Mouse (Mus musculus) neural tube, embryonic 15.5 days (tissue): ENCODE measurements around the gene Fsip1. TPM values are rescaled to one million over a fixed set of nuclear protein-coding genes. Genes with fewer than 3 reads are reported as not detected.
"Not testable (repeated sequence)": the region's sequence is repeated elsewhere in the genome, so short reads cannot be mapped to it uniquely, and the experiment has no call there.

Experiments used
- ATAC-seq: fragments of 200-750 bp; cut with Nextera tagmentation; 2 replicates; pipeline ENCODE4 v1.8.0; 2017; ENCODE audit warnings: mild to moderate bottlenecking, moderate TSS enrichment, moderate library complexity; ENCODE audit not compliant: low FRiP score
- H3K27ac ChIP-seq: fragments of 300-500 bp; sonication (generic); replicated peaks from 2 replicates; pipeline ENCODE4 v1.5.1; 2015; ENCODE audit warnings: mild to moderate bottlenecking, inconsistent platforms
- H3K27me3 ChIP-seq: fragments of 300-500 bp; sonication (generic); replicated peaks from 2 replicates; pipeline ENCODE4 v1.6.1; 2015; ENCODE audit warnings: inconsistent platforms
- H3K36me3 ChIP-seq: fragments of 300-500 bp; sonication (generic); 2 replicates; pipeline ENCODE4 v1.6.1; 2015; ENCODE audit warnings: inconsistent platforms
- H3K4me1 ChIP-seq: fragments of 300-500 bp; sonication (generic); 2 replicates; pipeline ENCODE4 v1.6.1; 2015; ENCODE audit warnings: inconsistent platforms
- H3K4me2 ChIP-seq: fragments of 300-500 bp; sonication (generic); 2 replicates; pipeline ENCODE4 v1.6.1; 2015; ENCODE audit warnings: inconsistent platforms, mild to moderate bottlenecking, moderate library complexity
- H3K4me3 ChIP-seq: fragments of 300-500 bp; sonication (generic); replicated peaks from 2 replicates; pipeline ENCODE4 v1.5.1; 2015; ENCODE audit warnings: mild to moderate bottlenecking, inconsistent platforms
- H3K9ac ChIP-seq: fragments of 300-500 bp; sonication (generic); replicated peaks from 2 replicates; pipeline ENCODE4 v1.6.1; 2015; ENCODE audit warnings: mild to moderate bottlenecking, inconsistent platforms
- H3K9me3 ChIP-seq: fragments of 300-500 bp; sonication (generic); replicated peaks from 2 replicates; pipeline ENCODE4 v1.6.1; 2016; ENCODE audit warnings: inconsistent platforms
- WGBS: fragments of 180-500 bp; shearing (Covaris S2); methylation state at CpG from one replicate; pipeline ENCODE4 v1.1.7; 2015; ENCODE audit warnings: mixed read lengths; 5-methylcytosine and 5-hydroxymethylcytosine counted together
- polyA plus RNA-seq: library from polyadenylated mRNA; unstranded; fragments of >200 nt; fragmentation: Nextera tagmentation; extraction: Ambion mirVana; gene quantifications from 2 replicates; pipeline ENCODE4 v1.2.1, GENCODE M21; 2015

Fsip1 gene
- polyA plus RNA-seq, 1 experiment from 2014 or later, result 2.3 TPM

DNA sequence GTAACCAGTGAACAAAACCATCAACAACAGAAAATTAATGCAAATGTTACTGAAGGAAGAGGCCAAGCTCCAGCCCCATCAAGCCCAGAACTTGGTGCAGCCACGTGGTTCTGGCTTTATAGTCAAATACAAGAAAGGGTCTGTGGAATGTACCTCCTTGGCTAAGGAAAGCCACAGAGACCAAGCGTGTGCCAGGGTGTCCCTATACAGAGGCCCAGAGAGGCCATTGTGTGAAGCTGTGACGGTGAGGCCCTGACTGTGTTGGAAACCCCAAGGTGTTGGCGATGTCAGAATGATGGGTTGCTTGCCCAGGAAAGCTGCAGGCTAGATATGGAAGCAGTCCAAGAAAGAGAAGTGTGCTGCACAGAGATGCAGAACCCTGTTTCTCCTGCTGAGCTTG, 89.0 kb downstream of the Fsip1 start:
- Histone ChIP-seq H3K27me3 (no peaks in the 10 kb centered on the region), H3K9me3 (no peaks in the 10 kb centered on the region), H3K27ac (no peak overlapping the region), H3K4me1 (no peaks in the 10 kb centered on the region), H3K4me3 (no peak overlapping the region), H3K9ac (no peak overlapping the region), H3K4me2 (no peak overlapping the region), H3K36me3 (no peaks in the 10 kb centered on the region)
- ATAC-seq, result no peak
- 61% methylated on average over 4 of the region's 4 CpGs for WGBS

DNA sequence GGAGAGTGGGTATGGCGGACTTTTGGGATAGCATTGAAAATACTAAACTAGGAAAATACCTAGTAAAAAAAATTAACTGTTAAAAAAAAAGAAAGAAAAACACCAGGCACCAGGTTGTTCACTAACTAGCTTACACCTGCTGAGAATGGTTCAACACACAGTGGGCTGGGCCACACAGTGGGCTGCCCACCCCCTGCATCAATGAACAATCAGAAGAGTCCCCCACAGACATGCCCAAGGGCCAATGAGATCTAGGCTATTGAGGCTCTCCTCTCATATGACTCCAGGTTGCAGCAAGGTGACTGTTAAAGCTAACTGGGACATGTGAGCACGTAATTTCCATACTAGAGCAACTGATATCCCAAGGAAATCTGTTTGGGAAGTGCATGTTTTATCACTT, 91.1 kb downstream of the Fsip1 start:
- Histone ChIP-seq H3K4me1 (no peaks in the 10 kb centered on the region), H3K4me2 (no peak overlapping the region), H3K36me3 (no peaks in the 10 kb centered on the region), H3K9ac (no peak overlapping the region), H3K27ac (no peak overlapping the region), H3K4me3 (no peak overlapping the region), H3K27me3 (no peaks in the 10 kb centered on the region), H3K9me3 (no peaks in the 10 kb centered on the region)
- no peak for ATAC-seq
- WGBS, result 91% methylated on average over 2 of the region's 2 CpGs

DNA sequence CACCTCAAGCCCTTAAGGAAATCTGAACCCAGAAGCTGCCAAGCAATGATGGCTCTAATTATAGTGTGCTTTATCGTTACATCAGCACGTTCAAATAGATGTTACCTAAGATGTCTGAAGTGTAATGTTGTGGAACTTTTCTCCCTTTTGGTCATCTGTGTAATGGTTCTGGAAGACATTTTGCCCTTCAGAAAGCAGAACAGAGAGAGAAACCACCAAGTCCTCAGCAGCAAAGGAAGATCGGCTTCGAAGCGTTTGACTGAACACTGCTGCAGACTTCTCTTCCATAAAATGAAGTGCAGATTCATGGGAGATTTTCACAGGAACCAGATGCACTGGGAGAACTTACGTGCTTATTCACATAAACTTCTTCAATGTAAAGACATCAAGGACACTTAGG, 92.6 kb downstream of the Fsip1 start:
- WGBS, result 88% methylated on average over 6 of the region's 6 CpGs
- Histone ChIP-seq H3K9ac (no peak overlapping the region), H3K4me3 (no peak overlapping the region), H3K27ac (no peak overlapping the region), H3K9me3 (no peaks in the 10 kb centered on the region), H3K36me3 (no peaks in the 10 kb centered on the region), H3K27me3 (no peaks in the 10 kb centered on the region), H3K4me1 (no peaks in the 10 kb centered on the region), H3K4me2 (no peak overlapping the region)
- ATAC-seq, result no peak

DNA sequence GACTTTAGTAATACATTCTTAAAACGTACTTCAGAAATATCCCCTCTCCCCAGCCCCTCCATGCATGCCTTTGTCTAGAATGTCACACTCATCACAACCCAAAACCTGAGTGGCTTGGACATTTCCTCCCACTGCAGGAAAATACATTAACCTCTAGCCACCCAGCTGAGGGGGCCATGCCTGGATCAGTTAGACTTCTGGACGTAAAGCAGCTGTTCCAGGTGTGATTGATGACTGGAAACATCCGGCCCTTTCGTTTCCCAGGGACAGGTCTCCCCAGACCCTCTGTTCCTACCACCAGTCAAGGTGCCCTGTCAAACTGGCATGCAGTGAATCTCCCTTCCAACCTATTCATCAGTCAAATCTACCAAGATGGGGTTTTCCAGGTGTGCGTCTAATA, 94.3 kb downstream of the Fsip1 start:
- WGBS, result 59% methylated on average over 5 of the region's 5 CpGs

DNA sequence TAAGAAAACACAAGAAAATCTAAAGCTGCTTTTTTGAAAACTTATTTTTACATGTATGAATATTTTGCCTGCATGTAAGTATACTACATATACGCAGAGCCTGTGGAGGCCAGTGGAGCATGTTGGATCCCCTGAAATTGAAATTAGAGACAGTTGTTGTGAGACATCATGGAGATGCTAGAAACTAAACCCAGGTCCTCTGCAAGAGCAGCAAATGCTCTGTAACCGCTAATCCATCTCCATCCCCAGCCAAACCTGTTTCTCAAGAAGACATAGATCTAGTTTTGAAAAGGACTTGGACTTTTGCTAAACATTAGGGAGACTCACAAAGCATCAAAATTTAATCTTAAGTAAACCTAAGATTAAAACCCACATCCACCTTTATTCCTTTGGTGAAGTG, 95.8 kb downstream of the Fsip1 start:
- no peaks in the 10 kb centered on the region for H3K27me3 ChIP-seq
- H3K36me3 ChIP-seq, result no peaks in the 10 kb centered on the region
- H3K4me2 ChIP-seq, result no peak overlapping the region
- H3K27ac ChIP-seq, result no peak overlapping the region
- WGBS, result 72% methylated on average over 2 of the region's 2 CpGs
- ATAC-seq, result no peak
- H3K9ac ChIP-seq, result no peak overlapping the region
- H3K4me3 ChIP-seq, result no peak overlapping the region
- H3K9me3 ChIP-seq, result no peaks in the 10 kb centered on the region
- no peaks in the 10 kb centered on the region for H3K4me1 ChIP-seq

More for the DNA sequence above, 94.3 kb downstream of the Fsip1 start:
- Histone ChIP-seq H3K4me3 (no peak overlapping the region), H3K27ac (no peak overlapping the region), H3K36me3 (no peaks in the 10 kb centered on the region), H3K4me1 (no peaks in the 10 kb centered on the region), H3K4me2 (no peak overlapping the region), H3K9me3 (no peaks in the 10 kb centered on the region), H3K9ac (no peak overlapping the region), H3K27me3 (no peaks in the 10 kb centered on the region)
- no peak for ATAC-seq

DNA sequence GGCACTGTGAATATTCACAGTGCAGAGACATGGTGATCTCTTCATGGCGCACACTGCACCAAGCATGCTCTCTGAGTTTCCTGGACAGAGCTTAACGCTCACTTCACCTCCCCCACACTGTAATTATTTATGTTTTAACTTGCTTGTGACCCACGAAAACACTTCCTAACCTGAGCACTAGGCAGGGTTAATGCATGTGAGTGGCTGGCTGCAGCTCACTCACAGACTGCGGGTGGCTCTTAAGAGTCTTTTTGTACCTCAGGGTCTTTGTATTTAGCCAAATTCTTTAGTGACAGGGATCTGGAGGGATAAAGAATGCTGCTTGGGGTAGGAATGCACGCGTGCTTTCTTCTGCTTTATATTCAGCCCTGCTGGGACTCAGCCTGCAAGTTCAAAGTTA, 96.2 kb downstream of the Fsip1 start:
- Histone ChIP-seq H3K4me2 (no peak overlapping the region), H3K4me1 (no peaks in the 10 kb centered on the region), H3K4me3 (no peak overlapping the region), H3K9ac (no peak overlapping the region), H3K27me3 (no peaks in the 10 kb centered on the region), H3K9me3 (no peaks in the 10 kb centered on the region), H3K36me3 (no peaks in the 10 kb centered on the region), H3K27ac (no peak overlapping the region)
- WGBS, result 14% methylated on average over 6 of the region's 6 CpGs
- ATAC-seq, result no peak

DNA sequence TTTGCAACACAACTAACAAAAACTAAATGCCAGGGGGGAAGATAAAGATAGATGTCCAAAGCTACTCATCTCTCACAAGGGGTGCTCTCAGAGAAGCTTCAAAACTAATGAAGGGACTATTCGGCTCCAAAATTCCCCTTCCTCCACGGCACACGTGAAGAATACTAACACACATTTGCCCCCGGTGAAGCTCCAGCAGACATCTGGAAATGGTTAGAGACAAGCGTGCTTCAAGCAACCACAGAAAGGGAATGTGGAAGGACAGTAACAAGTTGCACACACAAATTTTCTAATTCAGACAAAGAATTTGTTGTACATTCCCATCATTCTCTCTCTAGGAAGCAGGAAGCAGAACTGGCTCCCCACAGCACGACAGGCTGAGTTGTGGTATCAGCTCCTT, 97.6 kb downstream of the Fsip1 start:
- Histone ChIP-seq H3K27ac (no peak overlapping the region), H3K9ac (no peak overlapping the region), H3K4me3 (no peak overlapping the region), H3K4me2 (no peak overlapping the region), H3K9me3 (no peaks in the 10 kb centered on the region), H3K27me3 (no peaks in the 10 kb centered on the region), H3K36me3 (no peaks in the 10 kb centered on the region), H3K4me1 (no peaks in the 10 kb centered on the region)
- no peak for ATAC-seq
- WGBS, result 70% methylated on average over 6 of the region's 6 CpGs

DNA sequence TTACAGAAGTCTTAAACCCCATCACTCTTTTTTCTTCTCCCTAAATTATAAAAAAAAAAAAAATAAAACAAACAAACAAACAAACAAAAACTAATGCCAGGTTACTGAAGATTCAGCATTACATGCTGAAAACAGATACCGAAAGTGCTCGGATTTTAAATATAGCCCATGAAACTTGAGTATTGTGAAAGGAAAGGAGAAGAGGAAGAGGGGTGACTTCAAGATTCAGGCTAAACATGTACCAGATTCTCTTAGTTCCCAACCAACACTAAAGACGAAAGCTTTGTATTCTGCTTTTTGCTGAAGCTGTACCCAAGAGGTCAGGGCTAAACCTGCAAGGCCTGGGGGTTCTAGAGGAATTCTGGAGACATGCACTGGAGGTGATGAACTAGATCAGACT, 98.7 kb downstream of the Fsip1 start:
- WGBS, result 93% methylated on average over 3 of the region's 3 CpGs
- Histone ChIP-seq H3K9me3 (no peaks in the 10 kb centered on the region), H3K4me3 (no peak overlapping the region), H3K4me2 (no peak overlapping the region), H3K9ac (no peak overlapping the region), H3K27me3 (no peaks in the 10 kb centered on the region), H3K27ac (no peak overlapping the region), H3K36me3 (no peaks in the 10 kb centered on the region), H3K4me1 (no peaks in the 10 kb centered on the region)
- no peak for ATAC-seq

DNA sequence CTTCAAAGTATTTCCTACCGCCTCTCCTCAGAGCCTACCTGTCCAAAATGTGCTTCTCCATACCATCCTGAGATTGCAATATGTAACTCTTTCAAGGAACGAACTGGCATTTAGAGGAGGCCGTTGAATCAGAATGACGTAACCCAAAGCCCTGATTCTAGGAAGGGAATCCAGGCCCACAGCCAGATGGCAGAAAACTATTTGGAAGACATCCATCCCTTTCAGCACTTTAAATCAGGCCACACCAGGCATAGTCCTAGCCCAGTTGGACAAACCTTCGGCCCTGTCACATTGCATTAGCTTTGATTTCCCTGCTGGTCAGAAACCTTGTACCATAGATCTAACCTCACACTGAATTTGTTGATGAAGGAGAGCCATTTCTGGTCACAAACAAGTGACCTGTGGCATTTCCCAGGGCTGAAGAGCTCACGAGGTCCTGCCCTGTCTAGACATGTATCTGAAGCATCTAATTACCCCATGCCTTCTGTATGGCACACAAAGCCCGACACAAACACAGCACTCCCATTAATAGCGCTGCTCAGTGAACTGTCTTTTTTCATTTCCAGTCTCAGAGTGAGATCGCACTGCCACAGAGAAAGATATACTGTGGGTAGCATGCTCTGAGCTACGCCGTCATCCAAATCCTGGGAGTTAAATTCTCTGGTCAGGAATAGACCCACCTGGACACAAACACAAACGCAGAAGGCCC, 106.8 kb downstream of the Fsip1 start:
- H3K27me3 ChIP-seq, result no peaks in the 10 kb centered on the region
- no peak overlapping the region for H3K4me2 ChIP-seq
- no peaks in the 10 kb centered on the region for H3K9me3 ChIP-seq
- 64% methylated on average over 12 of the region's 12 CpGs for WGBS
- H3K4me3 ChIP-seq, result no peak overlapping the region
- H3K36me3 ChIP-seq, result no peaks in the 10 kb centered on the region
- H3K4me1 ChIP-seq, result 0 out of 2 replicates have a peak, but pooled peaks cover 4% of the 10 kb centered on the region
- H3K9ac ChIP-seq, result no peak overlapping the region
- peak overlapping the region; percentile 1; the same call in 1 of the 2 replicates for H3K27ac ChIP-seq
- ATAC-seq, result peak; percentile 47; the same call in 1 of the 2 replicates

DNA sequence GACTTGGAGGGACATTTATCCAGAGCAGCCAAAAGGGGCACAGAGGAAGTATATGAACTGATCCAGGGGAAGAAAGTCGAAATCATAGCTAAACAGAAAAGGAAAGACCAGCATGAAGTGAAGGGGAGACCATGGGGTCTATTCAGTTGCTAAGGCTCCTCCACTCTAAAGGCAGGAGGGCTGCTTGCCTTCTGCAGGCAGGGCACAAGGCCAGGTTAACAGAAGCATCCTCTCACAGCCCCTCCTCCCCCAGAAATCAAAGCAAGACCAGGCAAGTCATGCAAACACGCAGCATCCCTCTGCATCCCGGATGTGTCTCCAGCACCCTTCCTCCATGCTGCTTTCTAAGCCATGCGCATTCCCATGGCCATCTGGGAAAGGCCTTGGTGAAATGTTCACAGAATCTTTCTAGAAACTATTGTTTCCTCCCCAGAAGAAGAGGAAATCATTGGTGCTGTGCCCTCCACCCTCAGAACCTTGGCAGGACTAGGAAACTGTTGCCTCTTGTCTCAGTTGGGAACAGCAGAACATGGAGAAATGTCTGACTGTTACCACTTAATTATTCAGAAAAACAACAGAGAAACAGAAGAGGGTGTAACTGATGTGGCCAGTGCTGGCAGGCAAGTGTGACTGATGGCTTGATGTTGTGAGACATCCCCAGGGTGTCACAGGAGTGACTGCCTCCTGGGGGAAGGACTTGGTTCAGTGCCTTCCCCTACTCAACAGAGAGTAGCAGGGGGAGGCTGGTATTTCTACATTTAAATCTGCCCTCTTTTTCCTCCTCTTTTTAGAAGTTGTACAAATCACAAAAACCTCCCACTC, 108.2 kb downstream of the Fsip1 start:
- H3K9me3 ChIP-seq, result no peaks in the 10 kb centered on the region
- WGBS, result 82% methylated on average over 4 of the region's 4 CpGs
- no peak overlapping the region for H3K27ac ChIP-seq
- no peak overlapping the region for H3K4me3 ChIP-seq
- ATAC-seq, result no peak
- 0 out of 2 replicates have a peak, but pooled peaks cover 4% of the 10 kb centered on the region for H3K4me1 ChIP-seq
- H3K4me2 ChIP-seq, result no peak overlapping the region
- no peak overlapping the region for H3K9ac ChIP-seq
- no peaks in the 10 kb centered on the region for H3K27me3 ChIP-seq
- H3K36me3 ChIP-seq, result no peaks in the 10 kb centered on the region

DNA sequence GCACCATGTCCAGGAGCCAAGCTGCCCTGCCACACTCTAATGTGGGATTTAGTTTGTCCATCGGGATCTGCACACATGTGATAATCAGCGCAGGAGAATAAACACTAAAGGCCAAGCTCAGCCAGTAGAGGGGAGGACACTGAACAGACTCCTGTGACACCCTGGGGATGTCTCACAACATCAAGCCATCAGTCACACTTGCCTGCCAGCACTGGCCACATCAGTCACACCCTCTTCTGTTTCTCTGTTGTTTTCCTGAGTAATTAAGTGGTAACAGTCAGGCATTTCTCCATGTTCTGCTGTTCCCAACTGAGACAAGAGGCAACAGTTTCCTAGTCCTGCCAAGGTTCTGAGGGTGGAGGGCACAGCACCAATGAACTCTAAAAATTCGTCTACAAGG, 109.0 kb downstream of the Fsip1 start:
- H3K4me3 ChIP-seq, H3K9ac ChIP-seq, H3K9me3 ChIP-seq, H3K4me2 ChIP-seq, H3K27ac ChIP-seq, H3K27me3 ChIP-seq, H3K4me1 ChIP-seq, ATAC-seq, H3K36me3 ChIP-seq: not testable (repeated sequence)
- WGBS, result 43% methylated on average over 3 of the region's 3 CpGs

DNA sequence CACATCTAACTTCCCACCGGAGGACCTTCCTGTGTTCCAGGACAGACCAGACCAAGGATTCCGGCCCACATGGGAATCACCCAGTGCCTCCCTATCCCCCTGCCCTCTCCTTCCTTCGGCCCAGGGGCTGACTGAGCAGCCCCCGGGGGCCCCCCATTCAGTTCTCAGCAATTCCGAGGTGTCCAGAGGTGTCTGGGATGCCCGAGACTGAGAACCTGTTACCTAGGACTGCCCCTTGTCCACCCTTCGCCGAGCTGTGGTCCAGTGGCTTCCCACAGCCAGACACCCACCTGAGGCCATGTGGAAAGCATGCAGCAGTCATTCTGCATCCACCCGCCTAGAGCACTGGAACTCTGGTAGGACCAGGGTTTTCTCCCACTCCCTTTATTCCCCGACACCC, 115.1 kb downstream of the Fsip1 start:
- Histone ChIP-seq H3K9ac (no peak overlapping the region), H3K27me3 (no peaks in the 10 kb centered on the region), H3K9me3 (no peaks in the 10 kb centered on the region), H3K4me1 (no peaks in the 10 kb centered on the region), H3K27ac (no peak overlapping the region), H3K4me2 (no peak overlapping the region), H3K36me3 (no peaks in the 10 kb centered on the region), H3K4me3 (no peak overlapping the region)
- no peak for ATAC-seq
- 93% methylated on average over 10 of the region's 10 CpGs for WGBS
